Comparison of ENCODE assay signal across 8 mouse cellular contexts in genomic region chr10:22644853-22645491, GRCm38 (mm10). TPM values are rescaled to one million over a fixed set of nuclear protein-coding genes. Genes with fewer than 3 reads are reported as not detected.
DNase-seq lines count a peak whose midpoint lies in the region; ATAC-seq and TF ChIP-seq lines count a peak whose summit lies in the region.

Gene Slc2a12, plus strand, starts transcription at chr10:22645011.

- intact Hi-C loops in left cerebral cortex, postnatal 25 days (cut with DNase I), result no loop called here

- WGBS in embryonic facial prominence, embryonic 12.5 days, result 2% methylated on average over 40 of the region's 40 CpGs
- 5% methylated on average over 40 of the region's 40 CpGs for WGBS in intestine, postnatal 0 days

- ATAC-seq in embryonic facial prominence, embryonic 12.5 days (ENCODE audit: insufficient number of reproducible peaks, insufficient read depth, low FRiP score, low TSS enrichment), result peak; percentile 77; the same call in 1 of the 2 replicates
- ATAC-seq in intestine, postnatal 0 days, result peak; percentile 62
- ATAC-seq in megakaryocyte progenitor cell, adult 5-6 weeks (replicated peaks; ENCODE audit: poor library complexity), result peak; percentile 85
- ATAC-seq in activated CD4-positive, CD25-positive, alpha-beta regulatory T cell, adult 4 months, result no peak

- peak within 1 kb of the TSS; percentile 60 for H3K4me2 ChIP-seq in embryonic facial prominence, embryonic 12.5 days (replicated peaks)
- peak within 1 kb of the TSS; percentile 91 for H3K4me2 ChIP-seq in intestine, postnatal 0 days (replicated peaks; ENCODE audit: low read depth)

- TF ChIP-seq CTCF in intestine, postnatal 0 days (IDR thresholded peaks at IDR 0.05; ENCODE audit: low read depth), result peak; percentile 56

- H3K9ac ChIP-seq in embryonic facial prominence, embryonic 12.5 days, result peak within 1 kb of the TSS; percentile 40; the same call in 1 of the 2 replicates
- peak within 1 kb of the TSS; percentile 4; the same call in 1 of the 2 replicates for H3K9ac ChIP-seq in intestine, postnatal 0 days (ENCODE audit: low read depth, low read length)

- no peaks in the 10 kb centered on the region for H3K9me3 ChIP-seq in embryonic facial prominence, embryonic 12.5 days
- H3K9me3 ChIP-seq in intestine, postnatal 0 days (ENCODE audit: control insufficient read depth), result no peaks in the 10 kb centered on the region

- peak within 1 kb of the TSS; percentile 79 for H3K27ac ChIP-seq in embryonic facial prominence, embryonic 12.5 days
- no peak within 1 kb of the TSS for H3K27ac ChIP-seq in intestine, postnatal 0 days (ENCODE audit: low read depth, low read length)

- peak; percentile 74 for DNase-seq in brain, adult 2 months (ENCODE audit: low read depth, low spot score)
- peak; percentile 64 to 74 for DNase-seq in heart, adult 18-20 months
- DNase-seq in left cerebral cortex, postnatal 25 days (ENCODE audit: low spot score in 2 of 2), result peak; percentile 50 to 64
- peak; percentile 52 for DNase-seq in right cerebral cortex, postnatal 25 days

- H3K36me3 ChIP-seq in embryonic facial prominence, embryonic 12.5 days, result no peaks in the 10 kb centered on the region
- no peaks in the 10 kb centered on the region for H3K36me3 ChIP-seq in intestine, postnatal 0 days (ENCODE audit: control insufficient read depth, insufficient read depth)

- H3K4me1 ChIP-seq in embryonic facial prominence, embryonic 12.5 days, result peaks cover 3% of the 10 kb centered on the region; the same call in 1 of the 2 replicates
- H3K4me1 ChIP-seq in intestine, postnatal 0 days (replicated peaks; ENCODE audit: control insufficient read depth, insufficient read depth, low read length), result no peaks in the 10 kb centered on the region

- peak within 1 kb of the TSS; percentile 47 for H3K4me3 ChIP-seq in embryonic facial prominence, embryonic 12.5 days
- peak within 1 kb of the TSS; percentile 42 for H3K4me3 ChIP-seq in intestine, postnatal 0 days (ENCODE audit: low read depth, low read length)

- no peaks in the 10 kb centered on the region for H3K27me3 ChIP-seq in embryonic facial prominence, embryonic 12.5 days
- H3K27me3 ChIP-seq in intestine, postnatal 0 days (replicated peaks; ENCODE audit: control insufficient read depth, insufficient read depth, low read length), result no peaks in the 10 kb centered on the region

RNA-seq across cellular contexts. Expression of gene Slc2a12, which starts in this region (rescaled TPM):
- 2.2 and 3.0 TPM in 2 replicates for polyA plus RNA-seq in embryonic facial prominence, embryonic 12.5 days (2016; fragmentation: Nextera tagmentation; extraction: Ambion mirVana)
- total RNA-seq in heart, adult 18-20 months (2021), result 10 to 100 TPM; 15.0 to 22.8 TPM
- 0.27 and 0.30 TPM in 2 replicates for polyA plus RNA-seq in intestine, postnatal 0 days (2015; fragmentation: Nextera tagmentation; extraction: Ambion mirVana)
- 1 to 10 TPM; 3.5 to 5.0 TPM for total RNA-seq in left cerebral cortex, postnatal 25 days (2021)
- not detected in 2 replicates for total RNA-seq in megakaryocyte progenitor cell, adult 5-6 weeks (2015)
- not detected in 2 replicates for total RNA-seq in megakaryocyte progenitor cell, adult 5-6 weeks (2017)
- polyA plus RNA-seq in activated CD4-positive, CD25-positive, alpha-beta regulatory T cell, adult 4 months (2017; shearing (Covaris generic)), result not detected

Comparison
In these comparisons a context has a peak if more than half of its experiments do, and no peak if none do; other contexts are left out.
1. RNA of gene Slc2a12 (total RNA-seq): 15.0 to 22.8 TPM in heart, adult 18-20 months and 3.5 to 5.0 TPM in left cerebral cortex, postnatal 25 days; not detected in megakaryocyte progenitor cell, adult 5-6 weeks; every median in the first group is over 4 times any median in the second.
2. Peak in ATAC-seq, H3K4me3 ChIP-seq, H3K9ac ChIP-seq and H3K4me2 ChIP-seq in intestine, postnatal 0 days; RNA of the gene not detected or under 1 TPM.
3. Peak in ATAC-seq in megakaryocyte progenitor cell, adult 5-6 weeks; RNA of the gene not detected or under 1 TPM.
4. Peak in every context shown above with its lines, with median percentiles within 50 percentile points of each other: DNase-seq.